Mouse (Mus musculus): ENCODE measurements around the gene Cacna1c.

GRCm38 (mm10) chr6:118983471-118984040 is 212.7 kb downstream of the Cacna1c start:
- no peak for TF ChIP-seq POLR2A (IDR thresholded peaks at IDR 0.05; ENCODE audit: borderline replicate concordance, extremely low read depth, insufficient read depth, insufficient read length, poor library complexity, severe bottlenecking)
- no peak for TF ChIP-seq CTCF (IDR thresholded peaks at IDR 0.05; ENCODE audit: borderline replicate concordance, extremely low read depth, insufficient read depth, insufficient read length)
